Comparison of ENCODE assay signal across 26 mouse cellular contexts in the genomic region with DNA sequence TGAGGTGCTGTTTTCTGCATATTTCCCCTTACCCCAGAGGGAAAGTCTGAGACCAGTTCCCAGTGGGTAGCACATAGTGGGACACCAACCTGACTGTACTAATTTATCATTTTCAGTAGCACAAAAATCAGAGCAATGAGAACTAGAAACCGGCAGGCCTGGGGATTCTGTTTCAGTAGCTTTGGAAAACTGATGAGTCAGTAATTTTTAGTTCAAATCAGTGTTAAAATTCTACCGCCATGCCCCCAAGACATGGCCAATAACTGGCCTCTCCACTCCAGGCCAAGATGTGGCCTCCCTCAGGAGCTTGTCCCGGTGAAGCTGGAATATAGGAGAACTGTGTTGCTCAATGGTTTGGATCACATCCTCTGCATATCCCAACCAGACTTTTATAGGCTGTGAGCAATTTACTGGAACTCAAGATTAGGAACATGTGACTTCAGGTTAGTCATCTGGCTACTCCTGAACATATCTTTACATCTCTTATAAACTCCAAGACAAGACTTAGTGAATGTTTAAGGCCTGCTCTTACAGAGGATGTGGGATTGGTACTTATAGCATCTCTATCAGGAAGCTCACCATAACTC. TPM values are rescaled to one million over a fixed set of nuclear protein-coding genes. Genes with fewer than 3 reads are reported as not detected.
DNase-seq lines count a peak whose midpoint lies in the region; ATAC-seq and TF ChIP-seq lines count a peak whose summit lies in the region.
"Had no signal": no experiment of that assay in that cellular context is flagged by ENCODE, and none has a peak within 500 bp of the region (broad histone marks: within the 10 kb centered on the region; RNA-seq: fewer than 3 reads in every experiment).

No protein-coding gene starts in this region.

- H3K9me3 ChIP-seq in intestine, postnatal 0 days (ENCODE audit: control insufficient read depth): no peaks in the 10 kb centered on the region
- H3K9me3 ChIP-seq in intestine, embryonic 15.5 days: 0 out of 2 replicates have a peak, but pooled peaks cover 3% of the 10 kb centered on the region
- H3K9me3 ChIP-seq in CH12.LX (replicated peaks; ENCODE audit: low read length) (peaks cover 2% of the 10 kb centered on the region), MEL (replicated peaks; ENCODE audit: insufficient read depth, low read length) (no peaks in the 10 kb centered on the region)

- TF ChIP-seq RAD21 in CH12.LX (IDR thresholded peaks at IDR 0.05; ENCODE audit: low read depth, low read length) (no peak), MEL (IDR thresholded peaks at IDR 0.05; ENCODE audit: low read depth, low read length) (no peak)

- H3K4me3 ChIP-seq in intestine, postnatal 0 days (ENCODE audit: low read depth, low read length): no peak overlapping the region
- H3K4me3 ChIP-seq in intestine, embryonic 15.5 days (replicated peaks): no peak overlapping the region
- H3K4me3 ChIP-seq in CH12.LX (replicated peaks in 1 of 3; ENCODE audit: low read depth in 2 of 3, low read length in 2 of 3, poor library complexity in 1 of 3) (no peak overlapping the region), MEL (ENCODE audit: control insufficient read depth in 1 of 2, insufficient read depth in 1 of 2, low read depth in 2 of 2, low read length in 2 of 2) (no peak overlapping the region)
- H3K4me3 ChIP-seq: embryonic facial prominence, embryonic 12.5 days; embryonic facial prominence, embryonic 15.5 days; gastrocnemius, adult 2 months; hindbrain, embryonic 10.5 days; hindbrain, embryonic 13.5 days had no signal

- in situ Hi-C loops in CH12.LX (cut with MboI; ENCODE audit: low pct_ligation_motif_present, low pct_unique_long_range_greater_than_20kb, low sequenced_read_pairs): no loop called here

- no peak for DNase-seq in CH12.LX (ENCODE audit: extremely low read depth)
- DNase-seq in MEL (ENCODE audit: low read depth, low spot score): no peak
- peak; percentile 63 for DNase-seq in gonadal fat pad, adult 2 months (ENCODE audit: low read depth)
- DNase-seq in ovary, postnatal 36 days (ENCODE audit: low spot score): no peak
- DNase-seq in ovary, adult 18-20 months (ENCODE audit: low spot score): no peak
- DNase-seq: adrenal gland, adult 2 months; adrenal gland, postnatal 14 days; cerebellum, adult 11 months; cerebellum, adult 2 months; cerebellum, adult 9-11 months; cerebellum, postnatal 25 days; forebrain, postnatal 0 days; gastrocnemius, adult 2 months; gastrocnemius, postnatal 25 days; kidney, adult 2 months had no signal

- H3K4me1 ChIP-seq in intestine, postnatal 0 days (replicated peaks; ENCODE audit: control insufficient read depth, insufficient read depth, low read length): no peaks in the 10 kb centered on the region
- H3K4me1 ChIP-seq in intestine, embryonic 15.5 days (replicated peaks): no peaks in the 10 kb centered on the region
- 0 out of 4 replicates have a peak, but pooled peaks cover 0 to 3% of the 10 kb centered on the region in 2 experiments for H3K4me1 ChIP-seq in CH12.LX (ENCODE audit: control insufficient read depth in 1 of 2, insufficient read depth in 2 of 2)
- no peaks in the 10 kb centered on the region for H3K4me1 ChIP-seq in MEL (ENCODE audit: control insufficient read depth in 1 of 2, insufficient read depth in 2 of 2, low read length in 2 of 2)
- H3K4me1 ChIP-seq: embryonic facial prominence, embryonic 12.5 days; embryonic facial prominence, embryonic 15.5 days; hindbrain, embryonic 10.5 days; hindbrain, embryonic 13.5 days had no signal

- H3K79me2 ChIP-seq in CH12.LX (replicated peaks; ENCODE audit: control insufficient read depth, extremely low read depth, insufficient read depth, poor library complexity, severe bottlenecking) (no peaks in the 10 kb centered on the region), MEL (ENCODE audit: control insufficient read depth, insufficient read depth, low read length, poor library complexity) (no peaks in the 10 kb centered on the region)

- no peak overlapping the region for H3K9ac ChIP-seq in intestine, postnatal 0 days (ENCODE audit: low read depth, low read length)
- H3K9ac ChIP-seq in intestine, embryonic 15.5 days: no peak overlapping the region
- no peak overlapping the region for H3K9ac ChIP-seq in CH12.LX (ENCODE audit: insufficient read depth, low read depth)
- no peak overlapping the region for H3K9ac ChIP-seq in MEL (ENCODE audit: control insufficient read depth, low read depth, low read length, poor library complexity, severe bottlenecking)
- H3K9ac ChIP-seq: embryonic facial prominence, embryonic 12.5 days; embryonic facial prominence, embryonic 15.5 days; forebrain, postnatal 0 days; hindbrain, embryonic 13.5 days had no signal

- TF ChIP-seq POLR2A in CH12.LX (IDR thresholded peaks at IDR 0.05; ENCODE audit: low read depth, low read length) (no peak), MEL (IDR thresholded peaks at IDR 0.05; ENCODE audit: control insufficient read depth in 1 of 2, insufficient read depth in 1 of 2, low read depth in 1 of 2, low read length in 2 of 2, poor library complexity in 1 of 2) (no peak)

- dilution Hi-C loops in CH12.LX (cut with MboI; ENCODE audit: extremely low pct_ligation_motif_present, extremely low pct_unique_long_range_greater_than_20kb, low sequenced_read_pairs): no loop called here

- no peaks in the 10 kb centered on the region for H3K27me3 ChIP-seq in intestine, postnatal 0 days (replicated peaks; ENCODE audit: control insufficient read depth, insufficient read depth, low read length)
- H3K27me3 ChIP-seq in intestine, embryonic 15.5 days (replicated peaks): no peaks in the 10 kb centered on the region
- H3K27me3 ChIP-seq in CH12.LX (replicated peaks): no peaks in the 10 kb centered on the region
- H3K27me3 ChIP-seq in MEL (ENCODE audit: control insufficient read depth in 1 of 2, insufficient read depth in 2 of 2, low read length in 2 of 2): peaks cover 0 to 3% of the 10 kb centered on the region in 2 experiments
- H3K27me3 ChIP-seq: embryonic facial prominence, embryonic 12.5 days; embryonic facial prominence, embryonic 15.5 days; hindbrain, embryonic 13.5 days; Patski had no signal

- TF ChIP-seq EP300 in CH12.LX (IDR thresholded peaks at IDR 0.05; ENCODE audit: low read length): no peak
- no peak for TF ChIP-seq EP300 in MEL (IDR thresholded peaks at IDR 0.05; ENCODE audit: low read depth in 1 of 2, low read length in 2 of 2)

- peaks cover 14% of the 10 kb centered on the region for H3K36me3 ChIP-seq in intestine, postnatal 0 days (ENCODE audit: control insufficient read depth, insufficient read depth)
- H3K36me3 ChIP-seq in intestine, embryonic 15.5 days: peaks cover 20% of the 10 kb centered on the region
- H3K36me3 ChIP-seq in CH12.LX (replicated peaks in 1 of 2; ENCODE audit: control insufficient read depth in 1 of 2, insufficient read depth in 1 of 2, low read length in 1 of 2) (no peaks in the 10 kb centered on the region), MEL (ENCODE audit: control insufficient read depth in 1 of 2, insufficient read depth in 2 of 2, low read length in 2 of 2) (no peaks in the 10 kb centered on the region)

- no peak for TF ChIP-seq CTCF in intestine, postnatal 0 days (IDR thresholded peaks at IDR 0.05; ENCODE audit: low read depth)
- TF ChIP-seq CTCF in CH12.LX (conservative IDR thresholded peaks at IDR 0.05 in 1 of 2, IDR thresholded peaks at IDR 0.05 in 1 of 2; ENCODE audit: low read depth in 2 of 2, low read length in 2 of 2): no peak
- TF ChIP-seq CTCF in MEL (IDR thresholded peaks at IDR 0.05 in 2 of 3, conservative IDR thresholded peaks at IDR 0.05 in 1 of 3; ENCODE audit: control insufficient read depth in 1 of 3, insufficient read depth in 1 of 3, low read depth in 2 of 3, low read length in 3 of 3, poor library complexity in 1 of 3, severe bottlenecking in 1 of 3): no peak

- no peak overlapping the region for H3K27ac ChIP-seq in intestine, postnatal 0 days (ENCODE audit: low read depth, low read length)
- H3K27ac ChIP-seq in intestine, embryonic 15.5 days: no peak overlapping the region
- no peak overlapping the region for H3K27ac ChIP-seq in CH12.LX (ENCODE audit: insufficient read depth, low read depth)
- H3K27ac ChIP-seq in MEL (ENCODE audit: control insufficient read depth, low read depth, low read length): no peak overlapping the region
- H3K27ac ChIP-seq: embryonic facial prominence, embryonic 12.5 days; embryonic facial prominence, embryonic 15.5 days; gastrocnemius, adult 2 months; hindbrain, embryonic 10.5 days; hindbrain, embryonic 13.5 days had no signal

- H3K4me2 ChIP-seq in intestine, postnatal 0 days (replicated peaks; ENCODE audit: low read depth): no peak overlapping the region
- no peak overlapping the region for H3K4me2 ChIP-seq in intestine, embryonic 15.5 days (replicated peaks)
- H3K4me2 ChIP-seq in CH12.LX (ENCODE audit: insufficient read depth, low read depth, poor library complexity, severe bottlenecking): no peak overlapping the region
- H3K4me2 ChIP-seq: embryonic facial prominence, embryonic 12.5 days; embryonic facial prominence, embryonic 15.5 days; heart, embryonic 11.5 days; hindbrain, embryonic 13.5 days had no signal

- ATAC-seq in intestine, postnatal 0 days: 0 out of 2 replicates have a peak, but pooled peaks have one; percentile 11
- no peak for ATAC-seq in intestine, embryonic 15.5 days
- ATAC-seq: forebrain, embryonic 14.5 days; forebrain, postnatal 0 days; hindbrain, embryonic 16.5 days; intestine, embryonic 16.5 days; Patski had no signal

- 81% methylated on average over 3 of the region's 3 CpGs for WGBS in intestine, postnatal 0 days
- 91% methylated on average over 3 of the region's 3 CpGs for WGBS in intestine, embryonic 15.5 days

TF ChIP-seq in CH12.LX, 34 proteins besides CTCF, POLR2A, EP300 and RAD21:
- TF ChIP-seq UBTF (IDR thresholded peaks at IDR 0.05; ENCODE audit: low read depth, low read length): no peak
- TF ChIP-seq MAFK (IDR thresholded peaks at IDR 0.05; ENCODE audit: insufficient replicate concordance, low read length): peak; percentile 85

TF ChIP-seq in MEL, 35 proteins besides CTCF, POLR2A, EP300 and RAD21:
- peak; percentile 44; the same call in 1 of the 2 replicates for TF ChIP-seq MAFK (IDR thresholded peaks at IDR 0.05; ENCODE audit: borderline replicate concordance, low read depth, low read length)
- TF ChIP-seq CHD2 (IDR thresholded peaks at IDR 0.05; ENCODE audit: low read length): no peak

RNA-seq across cellular contexts. Expression of gene Birc3, which starts 55.3 kb away (rescaled TPM):
- 8.2 and 8.6 TPM in 2 replicates for polyA plus RNA-seq in intestine, postnatal 0 days (2015; fragmentation: Nextera tagmentation; extraction: Ambion mirVana)
- 11.7 and 11.9 TPM in 2 replicates for polyA plus RNA-seq in intestine, embryonic 15.5 days (2015; fragmentation: Nextera tagmentation; extraction: Ambion mirVana)
- total RNA-seq in CH12.LX (2012; rRNA removed): 51.1 and 67.9 TPM in 2 replicates
- total RNA-seq in CH12.LX (2014; rRNA removed): 75.6 and 80.0 TPM in 2 replicates
- polyA plus RNA-seq in CH12.LX (2012; ENCODE audit: insufficient read length, low read depth): 67.8 and 73.2 TPM in 2 replicates
- 11.6 and 15.9 TPM in 2 replicates for total RNA-seq in MEL (2012; rRNA removed)
- 10 to 100 TPM in 1 of 2 experiments, not detected in 1; 26.5 TPM for polyA plus RNA-seq in MEL (2012; ENCODE audit: insufficient read depth in 1 of 2, insufficient read length in 2 of 2, low read depth in 1 of 2, low replicate concordance in 2 of 2, missing spikeins in 1 of 2)
- polyA plus RNA-seq in gonadal fat pad, adult 2 months (2012; rRNA removed): 19.0 and 20.5 TPM in 2 replicates
